Mouse (Mus musculus) hindbrain, embryonic 15.5 days (tissue): Measurements from ENCODE around the gene Oma1. TPM values are rescaled to one million over a fixed set of nuclear protein-coding genes. Genes with fewer than 3 reads are reported as not detected.

ENCODE experiments used
- ATAC-seq: fragments of 200-750 bp; cut with Nextera tagmentation; 2 replicates; pipeline ENCODE4 v1.8.0; 2017; ENCODE audit warnings: low read depth, moderate number of reproducible peaks, moderate TSS enrichment; ENCODE audit not compliant: low FRiP score
- H3K27ac ChIP-seq: fragments of 300-500 bp; sonication (generic); replicated peaks from 2 replicates; pipeline ENCODE4 v1.5.1; 2015; ENCODE audit warnings: mild to moderate bottlenecking, inconsistent platforms
- H3K27me3 ChIP-seq: fragments of 300-500 bp; sonication (generic); 2 replicates; pipeline ENCODE4 v1.6.1; 2015; ENCODE audit warnings: control low read depth, inconsistent platforms
- H3K36me3 ChIP-seq: fragments of 300-500 bp; sonication (generic); 2 replicates; pipeline ENCODE4 v1.6.1; 2015; ENCODE audit warnings: control low read depth, inconsistent platforms
- H3K4me1 ChIP-seq: fragments of 300-500 bp; sonication (generic); replicated peaks from 2 replicates; pipeline ENCODE4 v1.6.1; 2015; ENCODE audit warnings: control low read depth, inconsistent platforms
- H3K4me2 ChIP-seq: fragments of 300-500 bp; sonication (generic); 2 replicates; pipeline ENCODE4 v1.6.1; 2015; ENCODE audit warnings: moderate library complexity, mild to moderate bottlenecking, inconsistent platforms
- H3K4me3 ChIP-seq: fragments of 300-500 bp; sonication (generic); 2 replicates; pipeline ENCODE4 v1.5.1; 2015; ENCODE audit warnings: mild to moderate bottlenecking, inconsistent platforms
- H3K9ac ChIP-seq: fragments of 300-500 bp; sonication (generic); 2 replicates; pipeline ENCODE4 v1.6.1; 2015; ENCODE audit warnings: inconsistent platforms
- H3K9me3 ChIP-seq: fragments of 300-500 bp; sonication (generic); 2 replicates; pipeline ENCODE4 v1.6.1; 2016; ENCODE audit warnings: control low read depth, inconsistent platforms
- WGBS: fragments of 180-500 bp; shearing (Covaris S2); methylation state at CpG from one replicate; pipeline ENCODE4 v1.1.7; 2015; 5-methylcytosine and 5-hydroxymethylcytosine counted together
- polyA plus RNA-seq: library from polyadenylated mRNA; unstranded; fragments of >200 nt; fragmentation: Nextera tagmentation; extraction: Ambion mirVana; gene quantifications from 2 replicates; pipeline ENCODE4 v1.2.1, GENCODE M21; 2015

Gene Oma1
- polyA plus RNA-seq, 1 experiment from 2014 or later: 9.2 TPM

DNA sequence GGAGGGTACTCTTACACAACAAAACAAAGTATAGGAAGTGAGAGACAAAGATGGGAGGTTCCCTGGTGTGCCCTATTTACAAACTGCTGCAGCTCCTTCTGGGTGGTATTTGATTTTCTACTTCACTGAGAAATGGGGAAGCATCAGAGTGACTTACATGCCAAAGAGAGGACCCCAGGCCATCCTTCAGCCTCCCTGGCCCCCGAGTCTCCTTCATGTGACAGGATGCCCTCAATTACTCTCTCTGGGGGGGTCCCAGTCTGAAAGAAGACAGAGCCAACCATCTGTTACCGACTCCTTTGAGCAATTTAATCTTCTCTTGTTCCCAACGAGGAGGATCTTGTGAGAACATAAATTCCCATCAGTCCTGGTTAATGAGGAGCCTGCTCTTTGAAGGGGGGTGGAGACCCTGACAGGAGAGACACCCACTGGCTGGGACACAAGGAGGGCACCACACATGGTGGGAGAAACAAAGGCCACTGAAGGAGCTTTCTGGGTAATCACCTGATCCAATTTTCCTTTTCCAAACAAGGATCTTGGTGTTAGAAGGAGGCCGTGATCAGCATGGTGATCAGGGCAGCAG lies 96.7 kb downstream of the Oma1 start:
- 16% methylated on average over 4 of the region's 4 CpGs for WGBS
- Histone ChIP-seq H3K27me3 (no peaks in the 10 kb centered on the region), H3K27ac (no peak overlapping the region), H3K4me1 (no peaks in the 10 kb centered on the region), H3K9ac (no peak overlapping the region), H3K36me3 (no peaks in the 10 kb centered on the region), H3K4me3 (no peak overlapping the region), H3K9me3 (no peaks in the 10 kb centered on the region), H3K4me2 (no peak overlapping the region)
- ATAC-seq: no peak

Other genes starting within 250 kb of the Oma1 start
- 26.0 and 30.1 TPM in 2 replicates for gene Mier1, start 199.4 kb upstream of the Oma1 start, polyA plus RNA-seq
- 5.2 and 6.6 TPM in 2 replicates for gene Wdr78, start 199.3 kb upstream of the Oma1 start, polyA plus RNA-seq
- gene Slc35d1, start 98.6 kb upstream of the Oma1 start, polyA plus RNA-seq: 7.0 and 7.9 TPM in 2 replicates
- not detected in 2 replicates for gene 4921539E11Rik, start 22.9 kb upstream of the Oma1 start, polyA plus RNA-seq